In genomic region chr2:140476891-140477290, GRCm38 (mm10) we compare ENCODE assay signal across 27 mouse cellular contexts.
"Had no signal": no experiment of that assay in that cellular context is flagged by ENCODE, and none has a peak within 500 bp of the region (broad histone marks: within the 10 kb centered on the region; RNA-seq: fewer than 3 reads in every experiment).

No protein-coding gene starts in this region.

- H3K9me3 ChIP-seq: heart, embryonic 13.5 days; heart, embryonic 15.5 days; kidney, embryonic 15.5 days; limb, embryonic 10.5 days; limb, embryonic 12.5 days; liver, embryonic 13.5 days had no signal

- H3K4me2 ChIP-seq: heart, embryonic 11.5 days; heart, embryonic 13.5 days; heart, embryonic 15.5 days; hindbrain, embryonic 14.5 days; kidney, embryonic 15.5 days; limb, embryonic 12.5 days; liver, embryonic 11.5 days; liver, embryonic 13.5 days had no signal

- H3K9ac ChIP-seq: forebrain, postnatal 0 days; heart, embryonic 13.5 days; heart, embryonic 15.5 days; hindbrain, embryonic 14.5 days; kidney, embryonic 15.5 days; limb, embryonic 12.5 days; liver, embryonic 13.5 days had no signal

- H3K27me3 ChIP-seq: heart, embryonic 13.5 days; heart, embryonic 15.5 days; kidney, embryonic 15.5 days; limb, embryonic 12.5 days; liver, embryonic 13.5 days had no signal

- DNase-seq: forebrain, postnatal 0 days; gastrocnemius, postnatal 14 days; gastrocnemius, postnatal 36 days; heart, adult 11 months; heart, adult 2 months; heart, postnatal 14 days; heart, postnatal 36 days; kidney, adult 11 months; kidney, adult 2 months; kidney, adult 9 months; kidney, postnatal 14 days; kidney, postnatal 36 days; layer of hippocampus, adult 9-11 months; layer of hippocampus, postnatal 36 days; liver; liver, embryonic 13.5 days had no signal

- H3K4me1 ChIP-seq: heart, embryonic 13.5 days; heart, embryonic 15.5 days; kidney, embryonic 15.5 days; limb, embryonic 10.5 days; limb, embryonic 12.5 days; liver, embryonic 13.5 days had no signal

- ATAC-seq: forebrain, postnatal 0 days; intestine, embryonic 16.5 days had no signal

- H3K4me3 ChIP-seq: heart, adult 2 months; heart, embryonic 13.5 days; heart, embryonic 15.5 days; kidney, embryonic 15.5 days; left cerebral cortex, adult 2 months; limb, embryonic 10.5 days; limb, embryonic 12.5 days; liver, embryonic 13.5 days had no signal

- H3K36me3 ChIP-seq: heart, embryonic 13.5 days; heart, embryonic 15.5 days; kidney, embryonic 15.5 days; limb, embryonic 10.5 days; limb, embryonic 12.5 days; liver, embryonic 13.5 days had no signal

- H3K27ac ChIP-seq: heart, adult 2 months; heart, embryonic 13.5 days; heart, embryonic 15.5 days; hindbrain, embryonic 14.5 days; kidney, embryonic 15.5 days; kidney, postnatal 0 days; left cerebral cortex, adult 2 months; limb, embryonic 10.5 days; limb, embryonic 12.5 days; liver, embryonic 13.5 days had no signal
